Mouse (Mus musculus) layer of hippocampus, adult 2 months (tissue): ENCODE results near the gene Pqlc3. TPM values are rescaled to one million over a fixed set of nuclear protein-coding genes. Genes with fewer than 3 reads are reported as not detected.
A peak's percentile ranks its signal among the peaks of the same experiment; 100 is the strongest.

Experiments
- DNase-seq, 2 experiments: peaks; one replicate each; pipeline ENCODE4 v3.0.0; 2022; ENCODE audit warnings: low spot score in 2 of 2
- H3K27ac ChIP-seq: fragments of 200-600 bp; 2 replicates; pipeline ENCODE4 v1.8.1; 2022
- H3K4me3 ChIP-seq: fragments of 200-600 bp; 2 replicates; pipeline ENCODE4 v1.8.1; 2022; ENCODE audit warnings: mild to moderate bottlenecking
- CTCF ChIP-seq: fragments of 200-600 bp; conservative IDR thresholded peaks from 2 replicates; pipeline ENCODE4 v1.8.1; 2022; ENCODE audit warnings: antibody characterized with exemption, mild to moderate bottlenecking, moderate library complexity
- long read RNA-seq, 2 experiments: library from polyadenylated mRNA; stranded (forward); transcript quantifications; one replicate each; pipeline ENCODE4 v2.0.0; 2021; ENCODE audit warnings: borderline mapping rate in 2 of 2
- total RNA-seq, 2 experiments: library from RNA; stranded (reverse); gene quantifications; 2 replicates each; pipeline ENCODE4 v1.2.3; 2021

Pqlc3 gene
- under 1 TPM; 0.56 to 0.61 TPM for total RNA-seq
- long read RNA-seq, experiment 1 = 0 reads
- long read RNA-seq, experiment 2, partial matches to known transcripts = 0 of 4 reads
- long read RNA-seq, experiment 2, other reads (novel, unspliced or antisense) = 2 of 4 reads

DNA sequence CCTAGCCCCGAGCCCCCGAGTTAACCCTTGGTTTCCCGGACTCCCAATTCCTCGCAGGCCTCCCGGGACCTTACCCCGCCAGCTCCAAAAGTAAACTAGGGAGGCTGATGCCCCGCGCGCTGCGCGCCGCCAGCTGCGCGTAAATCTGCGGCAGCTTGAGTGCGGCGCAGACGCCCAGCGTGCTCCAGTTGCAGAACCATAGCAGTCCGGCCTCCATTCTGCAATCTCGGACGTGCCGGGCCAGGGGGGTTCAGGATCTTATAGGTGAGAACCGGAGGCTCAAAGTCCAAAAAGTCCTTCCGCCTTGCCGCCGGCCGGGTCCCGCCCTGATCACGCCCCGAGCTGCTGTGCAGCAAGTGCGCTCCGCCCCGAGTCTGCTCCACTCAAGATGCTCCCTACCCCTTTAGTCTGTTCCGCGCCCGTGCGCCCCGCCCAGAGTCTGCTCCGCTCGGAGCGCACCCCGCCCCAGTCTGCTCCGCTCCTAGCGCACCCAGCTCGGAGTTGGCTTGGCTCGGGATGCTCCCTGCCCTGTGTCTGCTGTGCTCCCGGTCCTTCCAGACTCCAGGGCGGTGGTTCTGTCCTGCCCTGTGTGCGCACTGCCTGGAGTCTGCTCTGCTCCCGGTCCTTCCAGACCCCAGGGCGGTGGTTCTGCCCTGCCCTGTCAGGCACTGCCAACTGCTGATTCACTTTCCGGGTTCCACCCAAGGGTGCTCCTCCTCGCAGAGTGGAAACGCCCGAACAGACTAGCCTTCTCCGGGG, at the start of gene Pqlc3:
Pqlc3 (minus strand) TSS at position 670 of the 759 bp plus-strand sequence.
- peak; percentile 58 for DNase-seq
- no peak for TF ChIP-seq CTCF
- peak within 1 kb of the TSS; percentile 68 for H3K4me3 ChIP-seq
- H3K27ac ChIP-seq = 0 out of 2 replicates have a peak within 1 kb of the TSS, but pooled peaks have one; percentile 55

DNA sequence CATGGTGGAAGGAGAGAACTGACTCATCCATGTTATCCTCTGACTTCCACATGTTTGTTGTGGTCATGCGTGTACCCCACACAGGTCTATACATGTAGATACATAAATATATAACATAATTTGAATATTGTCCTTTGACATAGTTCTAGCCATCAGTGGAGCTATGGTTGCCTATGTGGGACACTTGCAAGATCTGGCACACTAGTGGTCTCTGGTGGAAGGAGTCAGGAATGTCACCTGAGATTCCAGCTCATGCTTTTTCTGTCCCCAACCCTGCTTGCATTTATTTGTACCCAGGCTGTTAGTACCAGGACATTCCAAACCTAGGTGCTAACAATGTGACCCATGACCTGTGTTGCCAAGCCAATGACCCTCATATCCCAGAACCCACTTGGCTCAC, 49.6 kb upstream of the Pqlc3 start:
- Histone ChIP-seq H3K27ac (no peak overlapping the region), H3K4me3 (no peak overlapping the region)
- DNase-seq = no peak
- TF ChIP-seq CTCF = peak; percentile 23; the same call in 1 of the 2 replicates

DNA sequence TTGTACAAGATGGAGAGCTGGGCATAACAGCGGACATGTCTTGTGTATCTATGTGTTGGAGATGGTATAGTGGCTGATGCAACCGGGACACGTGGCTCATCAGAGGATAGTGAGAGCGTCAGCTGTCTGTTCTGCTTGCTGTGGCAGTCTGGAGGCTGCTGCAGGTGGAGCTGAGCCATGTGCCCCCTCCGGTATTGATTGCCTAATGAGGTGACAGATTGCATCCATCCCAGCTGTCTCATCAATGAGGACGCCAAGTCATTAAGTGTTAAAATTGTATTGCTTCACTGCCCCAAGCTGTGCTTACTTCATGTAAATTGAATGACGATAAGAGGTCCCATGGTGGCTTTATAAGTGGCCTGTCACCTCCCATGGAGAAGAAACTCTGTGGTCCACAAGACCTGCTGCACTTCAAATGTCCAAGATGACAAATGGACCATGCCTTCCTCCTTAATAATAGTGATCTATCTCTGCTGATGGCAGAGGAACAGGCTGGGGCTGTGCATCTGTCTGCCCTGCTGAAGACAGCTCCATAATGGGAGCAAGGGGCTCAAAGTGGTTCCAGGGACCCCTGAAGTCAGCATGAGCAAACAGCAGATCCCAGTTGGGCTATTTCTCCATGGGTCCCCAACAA, 48.9 kb upstream of the Pqlc3 start:
- no peak overlapping the region for H3K4me3 ChIP-seq
- no peak overlapping the region for H3K27ac ChIP-seq
- TF ChIP-seq CTCF = no peak
- peak; percentile 57 to 59 for DNase-seq

DNA sequence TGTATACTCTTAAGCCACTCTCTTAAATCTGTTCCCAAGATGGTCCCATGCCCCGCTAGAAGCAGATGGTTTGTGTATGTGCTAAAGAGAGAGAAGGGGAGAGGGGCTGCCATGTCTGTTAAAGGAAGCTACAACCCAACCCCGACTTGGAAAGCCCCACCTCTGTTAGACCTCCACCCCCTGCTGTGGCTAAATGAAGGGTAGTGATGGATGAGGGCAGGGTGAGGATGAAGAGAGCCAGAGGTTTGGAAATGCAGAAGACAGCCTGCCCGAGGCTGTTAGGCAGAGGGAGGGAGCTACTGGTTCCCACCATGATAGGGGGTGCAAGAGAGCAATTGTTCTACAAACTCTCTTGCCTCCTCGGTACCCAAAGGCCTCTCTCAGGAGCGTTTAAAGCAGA, 43.1 kb upstream of the Pqlc3 start:
- DNase-seq = no peak
- no peak overlapping the region for H3K4me3 ChIP-seq
- no peak overlapping the region for H3K27ac ChIP-seq
- TF ChIP-seq CTCF = no peak

DNA sequence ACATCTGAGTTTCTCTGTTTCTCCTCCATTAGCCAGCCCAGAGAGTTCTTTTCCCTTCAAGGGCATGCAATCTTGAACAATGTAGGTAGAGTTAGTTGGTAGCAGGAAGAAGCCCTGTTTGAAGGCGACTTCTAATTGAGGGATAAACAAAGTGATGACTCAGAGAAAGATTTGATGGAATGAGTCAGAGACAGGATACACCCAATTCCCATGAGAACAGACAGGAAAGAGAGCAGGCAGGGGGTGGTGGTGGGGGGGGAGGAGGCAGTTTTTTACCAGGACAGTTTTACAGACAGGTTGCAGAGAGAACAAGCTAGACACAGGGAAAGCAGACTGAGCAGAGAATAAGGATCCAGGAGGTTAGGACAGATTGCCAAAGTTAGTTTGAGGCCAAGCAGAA, 40.4 kb upstream of the Pqlc3 start:
- Histone ChIP-seq H3K27ac (no peak overlapping the region), H3K4me3 (no peak overlapping the region)
- DNase-seq = no peak
- TF ChIP-seq CTCF = no peak

DNA sequence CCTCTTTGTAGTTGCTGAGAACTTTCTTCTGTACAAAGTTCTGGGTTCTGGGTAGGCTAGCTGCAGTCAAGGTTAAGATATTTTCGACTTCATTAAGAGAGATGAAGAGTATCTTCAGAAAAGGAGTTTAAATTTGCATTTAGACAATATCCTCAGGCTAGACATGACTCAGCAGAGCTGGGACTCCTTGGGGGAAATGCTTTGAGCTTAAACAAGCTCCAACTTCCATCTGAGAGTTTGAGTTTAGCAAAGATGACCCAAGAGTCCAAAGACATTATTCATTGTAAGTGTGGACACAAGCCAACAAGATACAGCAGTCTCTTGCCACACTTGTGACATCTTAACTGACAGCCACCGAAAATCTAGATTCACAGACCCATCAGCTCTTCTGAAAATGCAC, 39.2 kb upstream of the Pqlc3 start:
- Histone ChIP-seq H3K4me3 (no peak overlapping the region), H3K27ac (no peak overlapping the region)
- no peak for TF ChIP-seq CTCF
- DNase-seq = no peak

DNA sequence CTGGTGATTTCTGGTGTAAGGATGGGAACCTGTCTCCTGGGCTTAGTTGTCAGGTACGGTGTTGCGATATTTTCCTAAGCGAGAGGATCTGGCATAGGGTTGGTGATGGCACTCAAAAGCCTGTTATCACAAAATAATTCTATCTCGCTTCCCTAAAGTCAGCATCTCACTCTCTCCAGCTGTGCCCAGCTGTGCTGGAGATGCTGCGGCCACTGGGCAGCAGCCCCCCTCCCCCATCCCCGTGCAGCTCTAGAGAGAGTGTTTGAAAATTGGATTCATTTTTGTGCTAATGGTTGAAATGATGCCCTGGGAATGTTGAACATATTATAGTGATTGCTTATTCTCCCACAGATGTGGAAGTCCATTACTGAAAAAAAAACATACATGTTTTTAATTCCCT, 38.0 kb upstream of the Pqlc3 start:
- H3K4me3 ChIP-seq = no peak overlapping the region
- no peak overlapping the region for H3K27ac ChIP-seq
- TF ChIP-seq CTCF = no peak
- DNase-seq = no peak

DNA sequence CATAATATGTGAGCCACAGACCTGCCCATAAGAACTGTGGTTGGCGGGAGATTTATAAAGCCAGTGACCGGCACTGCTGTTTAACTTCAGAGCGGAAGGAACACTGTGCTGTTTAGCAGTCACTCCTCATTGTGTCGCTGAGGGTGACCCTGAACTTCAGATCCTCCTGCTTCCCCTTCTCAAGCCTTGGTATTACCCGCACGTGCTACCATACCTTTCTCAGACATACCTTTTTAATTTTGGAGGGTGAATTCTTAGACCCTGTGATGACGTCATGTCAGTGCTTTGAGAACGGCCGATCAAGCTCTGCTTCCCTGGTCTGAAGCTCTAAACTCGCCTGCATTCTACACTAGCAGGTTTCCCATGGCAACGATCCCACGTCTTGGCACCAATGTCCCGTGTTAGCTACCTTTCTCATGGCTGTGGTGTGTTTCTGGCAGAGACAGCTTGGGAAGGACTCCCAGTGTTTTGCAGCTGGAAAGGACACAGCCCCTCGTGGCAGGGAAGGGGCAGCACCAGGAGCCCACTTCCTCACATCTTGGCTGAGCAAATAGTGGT, 36.9 kb upstream of the Pqlc3 start:
- TF ChIP-seq CTCF = no peak
- peak; percentile 40 to 51 for DNase-seq

DNA sequence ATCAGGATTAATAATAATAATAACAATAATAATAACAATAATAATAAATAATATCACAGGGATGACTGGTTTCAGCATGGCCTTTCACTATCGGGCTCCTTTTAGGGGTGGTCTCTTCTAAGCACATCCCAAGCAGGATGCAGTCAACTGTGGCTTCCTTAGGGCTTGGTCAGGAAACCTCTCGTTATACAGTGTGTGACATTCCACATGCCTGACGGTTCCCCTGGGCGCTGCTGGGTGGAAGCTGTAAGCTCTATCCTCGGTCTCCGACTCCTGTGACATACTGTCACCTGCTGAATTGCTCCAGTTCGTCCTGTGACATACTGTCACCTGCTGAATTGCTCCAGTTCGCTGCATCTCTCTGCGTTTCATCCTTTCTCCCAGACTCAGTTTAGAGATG, 36.3 kb upstream of the Pqlc3 start:
- no peak for DNase-seq
- TF ChIP-seq CTCF = no peak
- Histone ChIP-seq H3K4me3 (no peak overlapping the region), H3K27ac (no peak overlapping the region)

More for the DNA sequence above, 36.9 kb upstream of the Pqlc3 start:
- no peak overlapping the region for H3K4me3 ChIP-seq
- H3K27ac ChIP-seq = no peak overlapping the region

DNA sequence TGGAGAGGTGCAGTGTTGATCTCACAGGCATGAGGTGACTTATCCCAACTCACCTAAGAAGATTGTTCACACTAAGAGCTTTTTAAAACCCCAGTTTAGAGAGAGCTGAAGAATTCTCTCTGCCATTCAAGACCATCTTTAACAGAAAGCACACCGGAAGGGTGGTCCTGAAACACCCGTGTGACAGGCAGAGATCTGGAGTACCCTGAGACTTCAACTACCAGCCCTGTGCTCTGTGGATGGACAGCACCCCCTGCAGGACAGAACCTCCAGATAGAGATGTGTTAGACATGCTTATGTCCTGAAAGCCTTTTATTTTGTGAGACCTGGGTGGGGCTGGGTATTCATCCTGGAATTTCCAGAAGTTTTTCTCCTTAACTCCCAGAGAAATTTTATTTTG, 34.9 kb upstream of the Pqlc3 start:
- H3K4me3 ChIP-seq = no peak overlapping the region
- no peak for DNase-seq
- peak; percentile 71 for TF ChIP-seq CTCF
- no peak overlapping the region for H3K27ac ChIP-seq

DNA sequence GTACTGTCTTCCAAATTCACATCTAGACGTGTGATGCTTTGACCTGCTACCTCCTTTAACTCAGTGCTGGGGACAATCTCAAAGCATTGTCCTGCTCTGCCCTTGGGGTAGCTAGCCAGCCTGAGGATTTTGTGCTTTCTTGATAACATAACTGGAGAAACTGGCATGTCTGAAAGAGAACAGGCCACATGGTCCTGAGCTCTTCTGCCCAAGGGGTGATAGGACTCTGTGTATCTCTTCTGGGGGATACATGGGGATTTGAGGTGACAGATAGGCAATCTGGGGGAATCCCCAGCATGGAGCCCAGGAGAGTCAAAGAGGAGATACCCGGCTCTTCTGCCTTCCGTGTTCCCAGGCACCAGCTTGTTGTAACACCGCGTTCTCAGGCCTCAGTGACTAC, 34.5 kb upstream of the Pqlc3 start:
- DNase-seq = no peak
- TF ChIP-seq CTCF = no peak
- Histone ChIP-seq H3K27ac (no peak overlapping the region), H3K4me3 (no peak overlapping the region)

DNA sequence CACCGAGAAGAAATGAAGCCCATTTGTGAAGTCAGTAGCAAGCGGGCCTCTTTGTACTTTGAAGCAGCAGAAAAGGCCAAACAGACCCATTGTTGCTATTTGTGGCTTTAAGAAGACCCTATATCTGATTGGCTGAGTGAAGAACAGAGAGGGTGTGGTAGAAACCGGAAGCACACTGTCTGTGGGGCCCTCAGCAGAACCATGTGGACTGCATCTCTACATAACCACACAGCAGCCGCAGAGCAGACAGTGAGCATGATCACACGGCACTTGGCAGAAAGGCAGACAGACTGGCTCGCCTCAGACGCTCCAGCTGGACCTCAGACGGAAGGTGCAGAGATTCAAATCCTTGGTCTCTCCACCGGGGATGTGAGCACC, 33.2 kb upstream of the Pqlc3 start:
- DNase-seq = no peak
- TF ChIP-seq CTCF = no peak
- H3K4me3 ChIP-seq = no peak overlapping the region
- H3K27ac ChIP-seq = no peak overlapping the region

DNA sequence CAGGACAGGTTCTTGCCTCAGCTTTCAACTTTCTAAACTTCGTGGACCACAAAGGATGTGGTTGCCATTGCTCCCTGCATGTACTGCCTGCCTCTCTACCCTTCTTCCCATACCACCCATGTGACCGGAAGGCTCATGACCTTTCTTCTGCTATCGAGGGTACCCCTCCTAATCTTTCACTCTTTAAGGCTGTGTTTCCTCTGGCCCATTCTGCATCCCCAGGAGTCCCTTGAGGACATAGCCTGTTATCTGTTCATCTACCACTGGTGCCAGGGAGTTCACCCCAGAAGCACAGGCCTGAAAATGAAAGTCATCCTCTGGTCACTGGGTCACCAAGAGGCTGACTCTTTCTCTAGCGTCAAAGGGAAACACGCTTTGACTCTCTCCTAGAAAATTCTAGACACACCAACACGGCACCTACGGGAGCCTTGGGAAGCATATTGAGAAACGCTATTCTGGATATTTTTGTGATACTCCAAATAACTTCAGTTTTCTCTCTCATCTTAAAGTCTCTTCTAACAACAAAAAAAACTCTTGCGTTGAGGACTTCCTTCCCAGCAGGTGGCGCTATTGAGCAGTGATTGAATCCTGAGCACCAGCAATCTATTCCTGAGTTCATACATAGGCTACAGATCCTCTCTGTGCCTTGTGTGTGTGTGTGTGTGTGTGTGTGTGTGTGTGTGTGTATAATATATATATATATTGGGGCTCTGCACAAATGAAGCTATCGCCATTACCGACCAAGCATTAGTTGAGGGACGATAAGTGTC, 32.7 kb upstream of the Pqlc3 start:
- peak; percentile 78 to 89 for DNase-seq
- H3K4me3 ChIP-seq = no peak overlapping the region
- H3K27ac ChIP-seq = no peak overlapping the region
- TF ChIP-seq CTCF = peak; percentile 79
